Comparison of ENCODE assay signal across 10 mouse cellular contexts in genomic region chr16:25865096-25865869, GRCm38 (mm10).
DNase-seq lines count a peak whose midpoint lies in the region; ATAC-seq and TF ChIP-seq lines count a peak whose summit lies in the region.
"Had no signal": no experiment of that assay in that cellular context is flagged by ENCODE, and none has a peak within 500 bp of the region (broad histone marks: within the 10 kb centered on the region; RNA-seq: fewer than 3 reads in every experiment).

No protein-coding gene starts in this region.

- H3K4me1 ChIP-seq in midbrain, postnatal 0 days (ENCODE audit: insufficient read depth, low read length), result no peaks in the 10 kb centered on the region
- peaks cover 8% of the 10 kb centered on the region for H3K4me1 ChIP-seq in midbrain, embryonic 10.5 days
- peaks cover 7% of the 10 kb centered on the region; the same call in 1 of the 2 replicates for H3K4me1 ChIP-seq in embryonic fibroblast, embryonic 13.5 days (ENCODE audit: control insufficient read depth, insufficient read depth, low read length)

- H3K4me2 ChIP-seq in midbrain, postnatal 0 days (ENCODE audit: low read depth, low read length, poor library complexity, severe bottlenecking), result no peak overlapping the region

- no peaks in the 10 kb centered on the region for H3K36me3 ChIP-seq in midbrain, postnatal 0 days (ENCODE audit: insufficient read depth, low read length)
- no peaks in the 10 kb centered on the region for H3K36me3 ChIP-seq in midbrain, embryonic 10.5 days

- intact Hi-C loops in heart, postnatal 25 days (cut with DNase I), result no loop called here

- no peaks in the 10 kb centered on the region for H3K9me3 ChIP-seq in midbrain, postnatal 0 days (ENCODE audit: low read length)
- no peaks in the 10 kb centered on the region for H3K9me3 ChIP-seq in midbrain, embryonic 10.5 days (replicated peaks)

- TF ChIP-seq CTCF in midbrain, postnatal 0 days (IDR thresholded peaks at IDR 0.05), result no peak
- TF ChIP-seq CTCF in embryonic fibroblast, embryonic 13.5 days (IDR thresholded peaks at IDR 0.05; ENCODE audit: borderline replicate concordance, insufficient read depth, low read length), result no peak

- H3K27ac ChIP-seq in midbrain, postnatal 0 days (ENCODE audit: low read depth, low read length), result no peak overlapping the region
- H3K27ac ChIP-seq in midbrain, embryonic 10.5 days (replicated peaks), result no peak overlapping the region
- H3K27ac ChIP-seq in embryonic fibroblast, embryonic 13.5 days (ENCODE audit: insufficient read depth, low read length), result peak overlapping the region; percentile 43; the same call in 1 of the 2 replicates

- H3K4me3 ChIP-seq in midbrain, postnatal 0 days (ENCODE audit: low read depth, low read length), result no peak overlapping the region
- no peak overlapping the region for H3K4me3 ChIP-seq in midbrain, embryonic 10.5 days
- no peak overlapping the region for H3K4me3 ChIP-seq in embryonic fibroblast, embryonic 13.5 days (ENCODE audit: insufficient read depth, low read length)
- H3K4me3 ChIP-seq: myocyte had no signal

- DNase-seq in heart, adult 11 months, result peak; percentile 96
- DNase-seq in heart, postnatal 25 days (ENCODE audit: low spot score), result no peak
- peak; percentile 14 for DNase-seq in midbrain, postnatal 0 days (ENCODE audit: low spot score)
- DNase-seq in midbrain, embryonic 10.5 days (ENCODE audit: low spot score), result no peak
- peak; percentile 30 for DNase-seq in lung, postnatal 36 days
- DNase-seq in neural tube, embryonic 10.5 days (ENCODE audit: extremely low spot score, low spot score), result no peak
- DNase-seq in B cell, adult 2 months, result no peak
- DNase-seq: gastrocnemius, postnatal 14 days had no signal

- no peak for TF ChIP-seq POLR2A in embryonic fibroblast, embryonic 13.5 days (IDR thresholded peaks at IDR 0.05; ENCODE audit: low read depth, low read length)

- no peaks in the 10 kb centered on the region for H3K27me3 ChIP-seq in midbrain, postnatal 0 days (ENCODE audit: insufficient read depth, low read length)
- H3K27me3 ChIP-seq in midbrain, embryonic 10.5 days (ENCODE audit: low read depth, poor library complexity, severe bottlenecking), result no peaks in the 10 kb centered on the region

- no peak for ATAC-seq in midbrain, postnatal 0 days (ENCODE audit: low FRiP score)

- no peak overlapping the region for H3K9ac ChIP-seq in midbrain, postnatal 0 days (replicated peaks; ENCODE audit: low read length, poor library complexity, severe bottlenecking)

- 45% methylated on average over 7 of the region's 7 CpGs for WGBS in midbrain, postnatal 0 days
- 60% methylated on average over 7 of the region's 7 CpGs for WGBS in midbrain, embryonic 10.5 days

Comparison
In these comparisons a context has a peak if more than half of its experiments do, and no peak if none do; other contexts are left out.
1. DNase-seq: peak in heart, adult 11 months (single experiment), midbrain, postnatal 0 days (single experiment) and lung, postnatal 36 days (single experiment); none in heart, postnatal 25 days (single experiment), midbrain, embryonic 10.5 days (single experiment), neural tube, embryonic 10.5 days (single experiment) and B cell, adult 2 months (0 of 2).